ENCODE assay signal across 10 mouse cellular contexts in the genomic region with DNA sequence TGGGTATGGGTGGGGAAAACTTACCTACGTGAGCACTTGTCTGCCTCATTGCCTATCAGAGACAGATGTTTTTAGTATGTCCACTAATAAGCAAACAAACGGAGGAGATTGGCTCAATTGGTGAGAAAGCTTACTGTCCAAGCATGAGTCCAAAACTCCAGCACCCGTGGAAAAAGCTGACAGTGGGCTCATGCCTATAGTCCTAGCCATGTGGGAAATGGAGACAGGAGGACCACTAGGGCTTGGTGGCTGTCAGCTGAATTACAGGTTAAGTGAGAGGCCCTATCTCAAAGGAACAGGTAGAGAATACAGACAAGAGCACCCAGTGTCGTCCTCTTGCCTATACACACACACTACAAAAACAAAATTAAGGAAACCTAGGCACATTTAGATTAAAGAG. TPM values are rescaled to one million over a fixed set of nuclear protein-coding genes. Genes with fewer than 3 reads are reported as not detected.
DNase-seq lines count a peak whose midpoint lies in the region; ATAC-seq lines count a peak whose summit lies in the region.
"Had no signal": no experiment of that assay in that cellular context is flagged by ENCODE, and none has a peak within 500 bp of the region (broad histone marks: within the 10 kb centered on the region; RNA-seq: fewer than 3 reads in every experiment).

No protein-coding gene starts in this region.

- H3K4me3 ChIP-seq in kidney, embryonic 14.5 days (ENCODE audit: low read length), result 0 out of 2 replicates have a peak overlapping the region, but pooled peaks have one; percentile 50
- no peak overlapping the region; the same call in 1 of the 2 replicates for H3K4me3 ChIP-seq in embryonic facial prominence, embryonic 13.5 days
- H3K4me3 ChIP-seq in limb, embryonic 12.5 days (replicated peaks), result no peak overlapping the region
- no peak overlapping the region for H3K4me3 ChIP-seq in midbrain, embryonic 16.5 days (ENCODE audit: low read depth, low read length)

- H3K27me3 ChIP-seq in kidney, embryonic 14.5 days (ENCODE audit: control insufficient read depth, insufficient read depth, low read length), result no peaks in the 10 kb centered on the region
- H3K27me3 ChIP-seq in embryonic facial prominence, embryonic 13.5 days, result no peaks in the 10 kb centered on the region
- no peaks in the 10 kb centered on the region for H3K27me3 ChIP-seq in limb, embryonic 12.5 days
- no peaks in the 10 kb centered on the region for H3K27me3 ChIP-seq in midbrain, embryonic 16.5 days (ENCODE audit: control insufficient read depth, insufficient read depth, low read depth, low read length)
- H3K27me3 ChIP-seq: heart, embryonic 12.5 days had no signal

- H3K36me3 ChIP-seq in kidney, embryonic 14.5 days (ENCODE audit: control insufficient read depth, insufficient read depth, low read length), result peaks cover 26% of the 10 kb centered on the region
- peaks cover 32% of the 10 kb centered on the region for H3K36me3 ChIP-seq in embryonic facial prominence, embryonic 13.5 days
- H3K36me3 ChIP-seq in limb, embryonic 12.5 days, result peaks cover 32% of the 10 kb centered on the region
- peaks cover 14% of the 10 kb centered on the region for H3K36me3 ChIP-seq in midbrain, embryonic 16.5 days (ENCODE audit: control insufficient read depth, insufficient read depth, low read length)

- H3K9me3 ChIP-seq in kidney, embryonic 14.5 days (ENCODE audit: control insufficient read depth, low read length), result no peaks in the 10 kb centered on the region
- no peaks in the 10 kb centered on the region for H3K9me3 ChIP-seq in embryonic facial prominence, embryonic 13.5 days
- H3K9me3 ChIP-seq in limb, embryonic 12.5 days, result no peaks in the 10 kb centered on the region
- no peaks in the 10 kb centered on the region for H3K9me3 ChIP-seq in midbrain, embryonic 16.5 days (replicated peaks; ENCODE audit: control insufficient read depth, low read length, poor library complexity, severe bottlenecking)
- H3K9me3 ChIP-seq: heart, embryonic 12.5 days had no signal

- H3K27ac ChIP-seq in kidney, embryonic 14.5 days (ENCODE audit: low read depth, low read length), result no peak overlapping the region
- H3K27ac ChIP-seq in embryonic facial prominence, embryonic 13.5 days, result no peak overlapping the region
- H3K27ac ChIP-seq in limb, embryonic 12.5 days, result no peak overlapping the region
- H3K27ac ChIP-seq in midbrain, embryonic 16.5 days (ENCODE audit: low read length), result no peak overlapping the region

- ATAC-seq in kidney, embryonic 14.5 days (ENCODE audit: low FRiP score, low TSS enrichment), result no peak
- no peak for ATAC-seq in embryonic facial prominence, embryonic 13.5 days (ENCODE audit: insufficient number of reproducible peaks, insufficient read depth, low FRiP score, low TSS enrichment, low read depth)
- ATAC-seq in limb, embryonic 12.5 days (ENCODE audit: insufficient number of reproducible peaks, insufficient read depth, low FRiP score, low TSS enrichment, low read depth), result no peak
- ATAC-seq in midbrain, embryonic 16.5 days, result peak; percentile 20; the same call in 1 of the 2 replicates

- peaks cover 25% of the 10 kb centered on the region for H3K4me1 ChIP-seq in kidney, embryonic 14.5 days (ENCODE audit: control insufficient read depth, insufficient read depth, low read length)
- peaks cover 32% of the 10 kb centered on the region for H3K4me1 ChIP-seq in embryonic facial prominence, embryonic 13.5 days
- peaks cover 23% of the 10 kb centered on the region for H3K4me1 ChIP-seq in limb, embryonic 12.5 days (replicated peaks)
- H3K4me1 ChIP-seq in midbrain, embryonic 16.5 days (ENCODE audit: control insufficient read depth, insufficient read depth, low read length), result peaks cover 32% of the 10 kb centered on the region

- WGBS in kidney, embryonic 14.5 days, result 86% methylated on average over 4 of the region's 4 CpGs
- WGBS in embryonic facial prominence, embryonic 13.5 days, result 75% methylated on average over 4 of the region's 4 CpGs
- 80% methylated on average over 4 of the region's 4 CpGs for WGBS in limb, embryonic 12.5 days
- WGBS in midbrain, embryonic 16.5 days, result 83% methylated on average over 4 of the region's 4 CpGs

- no peak overlapping the region for H3K9ac ChIP-seq in kidney, embryonic 14.5 days (ENCODE audit: low read depth, low read length)
- H3K9ac ChIP-seq in embryonic facial prominence, embryonic 13.5 days, result no peak overlapping the region
- no peak overlapping the region for H3K9ac ChIP-seq in limb, embryonic 12.5 days (replicated peaks)
- H3K9ac ChIP-seq in midbrain, embryonic 16.5 days (ENCODE audit: low read depth, low read length), result no peak overlapping the region

- H3K4me2 ChIP-seq in kidney, embryonic 14.5 days (replicated peaks; ENCODE audit: low read depth, low read length), result no peak overlapping the region; the same call in 1 of the 2 replicates
- H3K4me2 ChIP-seq in embryonic facial prominence, embryonic 13.5 days, result peak overlapping the region; percentile 80
- peak overlapping the region; percentile 83 for H3K4me2 ChIP-seq in limb, embryonic 12.5 days
- peak overlapping the region; percentile 89 for H3K4me2 ChIP-seq in midbrain, embryonic 16.5 days (ENCODE audit: low read length)

- no peak for DNase-seq in kidney, adult 11 months
- DNase-seq in ovary, postnatal 10 days (ENCODE audit: low spot score), result no peak
- DNase-seq in thymus, postnatal 25 days, result no peak
- DNase-seq: kidney, postnatal 4 days; right cerebral cortex, postnatal 25 days had no signal

RNA-seq across cellular contexts. Expression of a gene that starts 0.9 kb away (rescaled TPM):
- polyA plus RNA-seq in kidney, embryonic 14.5 days (2014; fragmentation: Nextera tagmentation; extraction: Ambion mirVana), result 26.7 and 29.8 TPM in 2 replicates
- polyA plus RNA-seq in embryonic facial prominence, embryonic 13.5 days (2015; fragmentation: Nextera tagmentation; extraction: Ambion mirVana), result 36.6 and 36.7 TPM in 2 replicates
- polyA plus RNA-seq in limb, embryonic 12.5 days (2016; fragmentation: Nextera tagmentation; extraction: Ambion mirVana), result 25.8 and 29.2 TPM in 2 replicates
- polyA plus RNA-seq in midbrain, embryonic 16.5 days (2015; fragmentation: Nextera tagmentation; extraction: Ambion mirVana), result 16.5 TPM in 2 replicates

RNA-seq across cellular contexts. Expression of a gene that starts 1.3 kb away (rescaled TPM):
- 51.3 and 69.1 TPM in 2 replicates for polyA plus RNA-seq in kidney, embryonic 14.5 days (2014; fragmentation: Nextera tagmentation; extraction: Ambion mirVana)
- 52.6 and 54.1 TPM in 2 replicates for polyA plus RNA-seq in embryonic facial prominence, embryonic 13.5 days (2015; fragmentation: Nextera tagmentation; extraction: Ambion mirVana)
- polyA plus RNA-seq in limb, embryonic 12.5 days (2016; fragmentation: Nextera tagmentation; extraction: Ambion mirVana), result 62.7 and 71.3 TPM in 2 replicates
- 39.0 and 40.0 TPM in 2 replicates for polyA plus RNA-seq in midbrain, embryonic 16.5 days (2015; fragmentation: Nextera tagmentation; extraction: Ambion mirVana)

RNA-seq across cellular contexts. Expression of a gene that starts 9.0 kb away (rescaled TPM):
- polyA plus RNA-seq in kidney, embryonic 14.5 days (2014; fragmentation: Nextera tagmentation; extraction: Ambion mirVana), result 18.3 and 18.7 TPM in 2 replicates
- 10.8 and 11.1 TPM in 2 replicates for polyA plus RNA-seq in embryonic facial prominence, embryonic 13.5 days (2015; fragmentation: Nextera tagmentation; extraction: Ambion mirVana)
- 8.8 and 9.8 TPM in 2 replicates for polyA plus RNA-seq in limb, embryonic 12.5 days (2016; fragmentation: Nextera tagmentation; extraction: Ambion mirVana)
- polyA plus RNA-seq in midbrain, embryonic 16.5 days (2015; fragmentation: Nextera tagmentation; extraction: Ambion mirVana), result 15.7 and 17.7 TPM in 2 replicates

RNA-seq across cellular contexts. Expression of a gene that starts 20.5 kb away (rescaled TPM):
- polyA plus RNA-seq in kidney, embryonic 14.5 days (2014; fragmentation: Nextera tagmentation; extraction: Ambion mirVana), result 103 and 106 TPM in 2 replicates
- polyA plus RNA-seq in embryonic facial prominence, embryonic 13.5 days (2015; fragmentation: Nextera tagmentation; extraction: Ambion mirVana), result 94.5 and 110 TPM in 2 replicates
- polyA plus RNA-seq in limb, embryonic 12.5 days (2016; fragmentation: Nextera tagmentation; extraction: Ambion mirVana), result 89.1 and 93.4 TPM in 2 replicates
- polyA plus RNA-seq in midbrain, embryonic 16.5 days (2015; fragmentation: Nextera tagmentation; extraction: Ambion mirVana), result 124 and 126 TPM in 2 replicates

RNA-seq across cellular contexts. Expression of a gene that starts 34.0 kb away (rescaled TPM):
- polyA plus RNA-seq in kidney, embryonic 14.5 days (2014; fragmentation: Nextera tagmentation; extraction: Ambion mirVana), result 32.1 and 38.4 TPM in 2 replicates
- polyA plus RNA-seq in embryonic facial prominence, embryonic 13.5 days (2015; fragmentation: Nextera tagmentation; extraction: Ambion mirVana), result 19.7 and 20.6 TPM in 2 replicates
- polyA plus RNA-seq in limb, embryonic 12.5 days (2016; fragmentation: Nextera tagmentation; extraction: Ambion mirVana), result 13.9 and 17.3 TPM in 2 replicates
- 12.0 and 16.4 TPM in 2 replicates for polyA plus RNA-seq in midbrain, embryonic 16.5 days (2015; fragmentation: Nextera tagmentation; extraction: Ambion mirVana)
